Comparison of ENCODE assay signal across 7 mouse cellular contexts in the genomic region with DNA sequence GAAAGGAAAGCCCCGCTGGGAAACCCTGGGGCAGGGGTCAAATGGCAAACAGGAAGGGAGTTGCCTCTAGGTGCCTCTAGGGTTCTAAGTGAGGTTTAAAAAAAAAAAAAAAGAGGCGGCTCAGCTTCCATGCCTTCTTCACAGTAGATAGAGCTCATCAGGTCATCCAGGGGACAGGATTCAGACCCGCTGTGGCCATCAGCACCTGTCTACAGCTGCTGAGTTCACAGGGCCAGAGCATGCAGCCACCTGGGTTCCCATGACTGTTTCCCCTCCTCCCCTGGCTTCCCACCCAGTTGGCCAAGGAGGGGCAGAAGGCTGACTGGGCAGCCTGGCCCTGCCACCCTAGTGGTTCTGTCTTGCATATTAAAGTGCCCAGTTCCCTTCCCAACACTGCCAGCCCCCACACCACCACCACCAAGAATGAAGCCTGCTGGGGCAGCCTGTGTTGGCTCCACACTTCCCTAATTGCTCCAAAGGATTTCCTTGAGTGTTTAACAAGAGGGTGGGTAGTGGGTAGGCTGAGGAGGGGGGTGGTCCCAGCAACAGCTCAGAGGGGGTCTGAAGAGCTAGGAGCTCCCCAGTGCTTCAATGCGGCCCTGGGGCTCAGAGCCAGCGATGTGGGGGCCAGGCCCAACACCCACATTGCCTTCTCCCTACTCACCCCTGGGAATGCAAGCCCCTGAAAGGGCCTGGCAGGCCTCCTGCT. TPM values are rescaled to one million over a fixed set of nuclear protein-coding genes. Genes with fewer than 3 reads are reported as not detected.
DNase-seq lines count a peak whose midpoint lies in the region; ATAC-seq and TF ChIP-seq lines count a peak whose summit lies in the region.

No protein-coding gene starts in this region.

- peaks cover 68% of the 10 kb centered on the region for H3K4me1 ChIP-seq in kidney, embryonic 15.5 days
- peaks cover 0 to 19% of the 10 kb centered on the region in 2 experiments; a peak in 2 of 4 replicates for H3K4me1 ChIP-seq in ES-E14 (ENCODE audit: control insufficient read depth in 2 of 2, insufficient read depth in 2 of 2, low read length in 2 of 2, poor library complexity in 1 of 2)
- H3K4me1 ChIP-seq in embryonic facial prominence, embryonic 10.5 days, result peaks cover 49% of the 10 kb centered on the region
- H3K4me1 ChIP-seq in limb, embryonic 15.5 days, result peaks cover 49% of the 10 kb centered on the region

- ATAC-seq in kidney, embryonic 15.5 days (replicated peaks; ENCODE audit: low FRiP score), result peak; percentile 57
- no peak for ATAC-seq in limb, embryonic 15.5 days (ENCODE audit: insufficient number of reproducible peaks, low FRiP score, low TSS enrichment, low read depth)

- H3K27ac ChIP-seq in kidney, embryonic 15.5 days, result peak overlapping the region; percentile 37; the same call in 1 of the 2 replicates
- 0 out of 2 replicates have a peak overlapping the region, but pooled peaks have one; percentile 20 for H3K27ac ChIP-seq in ES-E14 (ENCODE audit: insufficient read depth, low read depth, low read length, poor library complexity, severe bottlenecking)
- H3K27ac ChIP-seq in embryonic facial prominence, embryonic 10.5 days (replicated peaks), result peak overlapping the region; percentile 60; the same call in 1 of the 2 replicates
- H3K27ac ChIP-seq in limb, embryonic 15.5 days, result 0 out of 2 replicates have a peak overlapping the region, but pooled peaks have one; percentile 8

- H3K4me3 ChIP-seq in kidney, embryonic 15.5 days (replicated peaks), result no peak overlapping the region
- H3K4me3 ChIP-seq in ES-E14 (ENCODE audit: insufficient read depth in 1 of 2, low read depth in 1 of 2, low read length in 2 of 2, poor library complexity in 1 of 2, severe bottlenecking in 1 of 2), result no peak overlapping the region
- H3K4me3 ChIP-seq in embryonic facial prominence, embryonic 10.5 days, result no peak overlapping the region
- H3K4me3 ChIP-seq in limb, embryonic 15.5 days, result no peak overlapping the region

- no peak overlapping the region for H3K4me2 ChIP-seq in kidney, embryonic 15.5 days
- no peak overlapping the region for H3K4me2 ChIP-seq in limb, embryonic 15.5 days

- 38% methylated on average over 5 of the region's 5 CpGs for WGBS in kidney, embryonic 15.5 days
- WGBS in embryonic facial prominence, embryonic 10.5 days, result 44% methylated on average over 5 of the region's 5 CpGs
- 54% methylated on average over 5 of the region's 5 CpGs for WGBS in limb, embryonic 15.5 days

- H3K9me3 ChIP-seq in kidney, embryonic 15.5 days (replicated peaks), result no peaks in the 10 kb centered on the region
- H3K9me3 ChIP-seq in ES-E14 (ENCODE audit: control insufficient read depth, insufficient read depth, low read depth, low read length), result no peaks in the 10 kb centered on the region
- no peaks in the 10 kb centered on the region for H3K9me3 ChIP-seq in embryonic facial prominence, embryonic 10.5 days
- H3K9me3 ChIP-seq in limb, embryonic 15.5 days, result no peaks in the 10 kb centered on the region

- H3K9ac ChIP-seq in kidney, embryonic 15.5 days, result no peak overlapping the region
- H3K9ac ChIP-seq in ES-E14 (ENCODE audit: insufficient read depth, low read depth, low read length, poor library complexity, severe bottlenecking), result no peak overlapping the region
- H3K9ac ChIP-seq in limb, embryonic 15.5 days, result no peak overlapping the region

- no peaks in the 10 kb centered on the region for H3K36me3 ChIP-seq in kidney, embryonic 15.5 days
- no peaks in the 10 kb centered on the region for H3K36me3 ChIP-seq in ES-E14 (ENCODE audit: control insufficient read depth, insufficient read depth, low read length, poor library complexity, severe bottlenecking)
- H3K36me3 ChIP-seq in embryonic facial prominence, embryonic 10.5 days (replicated peaks), result no peaks in the 10 kb centered on the region
- H3K36me3 ChIP-seq in limb, embryonic 15.5 days, result no peaks in the 10 kb centered on the region

- no peaks in the 10 kb centered on the region for H3K27me3 ChIP-seq in kidney, embryonic 15.5 days
- H3K27me3 ChIP-seq in embryonic facial prominence, embryonic 10.5 days (replicated peaks; ENCODE audit: low read depth, poor library complexity, severe bottlenecking), result no peaks in the 10 kb centered on the region
- no peaks in the 10 kb centered on the region for H3K27me3 ChIP-seq in limb, embryonic 15.5 days

- no peak for DNase-seq in kidney, postnatal 4 days
- peak; percentile 36 for DNase-seq in ES-E14 (ENCODE audit: low read depth, low spot score)
- DNase-seq in embryonic facial prominence, embryonic 10.5 days (ENCODE audit: low spot score), result no peak
- DNase-seq in urinary bladder, adult 2 months (ENCODE audit: low spot score), result no peak
- no peak for DNase-seq in adrenal gland, postnatal 10 days

- in situ Hi-C loops in ES-E14 (cut with MboI; ENCODE audit: low sequenced_read_pairs in 2 of 2, unreplicated experiment in 2 of 2), result no loop called here

TF ChIP-seq in ES-E14, 5 proteins besides CTCF, POLR2A, EP300 and RAD21:
- TF ChIP-seq CHD2 (IDR thresholded peaks at IDR 0.05; ENCODE audit: low read depth, low read length) (no peak), ZNF384 (IDR thresholded peaks at IDR 0.05; ENCODE audit: low read depth, low read length) (peak; percentile 75)

RNA-seq across cellular contexts. Expression of gene Sorcs2, which starts 38.2 kb away (rescaled TPM):
- 11.0 and 12.9 TPM in 2 replicates for polyA plus RNA-seq in kidney, embryonic 15.5 days (2015; fragmentation: Nextera tagmentation; extraction: Ambion mirVana)
- 4.7 and 5.4 TPM in 2 replicates for total RNA-seq in ES-E14 (2012; rRNA removed)
- polyA plus RNA-seq in embryonic facial prominence, embryonic 10.5 days (2016; fragmentation: Nextera tagmentation; extraction: Ambion mirVana), result 7.0 and 8.7 TPM in 2 replicates
- polyA plus RNA-seq in limb, embryonic 15.5 days (2015; fragmentation: Nextera tagmentation; extraction: Ambion mirVana), result 25.4 and 26.6 TPM in 2 replicates
- 15.8 and 20.7 TPM in 2 replicates for polyA plus RNA-seq in urinary bladder, adult 2 months (2012; rRNA removed)
- 10 to 100 TPM; 11.4 to 14.6 TPM for total RNA-seq in adrenal gland, postnatal 10 days (2021)

Comparison
In these comparisons a context has a peak if more than half of its experiments do, and no peak if none do; other contexts are left out.
1. H3K27ac ChIP-seq: peak in every context shown above with its lines; median percentile 60 in embryonic facial prominence, embryonic 10.5 days; 37 in kidney, embryonic 15.5 days; 20 in ES-E14; 8 in limb, embryonic 15.5 days.